Mouse (Mus musculus) ES-E14 (cell line): ENCODE results near the gene Scoc.

ENCODE experiments used
- HCFC1 ChIP-seq: IDR thresholded peaks from 2 replicates; pipeline ENCODE4 v1.6.1; 2012; ENCODE audit warnings: low read length, inconsistent platforms, borderline replicate concordance; ENCODE audit not compliant: insufficient read depth
- ZNF384 ChIP-seq: IDR thresholded peaks from 2 replicates; pipeline ENCODE4 v1.6.1; 2012; ENCODE audit warnings: low read depth, low read length, inconsistent platforms

- TF ChIP-seq HCFC1 (no peak), ZNF384 (no peak)
Measured at GRCm38 (mm10) chr8:83426949-83427348, 31.2 kb downstream of the Scoc start.
